Mouse (Mus musculus) forebrain, embryonic 15.5 days (tissue): ENCODE measurements at regions not wholly inside any gene's neighbourhood (a gene's known extent, or its start where the extent isn't known, plus 50 kb on each side); places are given as distances from the start of the nearest gene placed in this dataset.

Experiments
- ATAC-seq: fragments of 200-750 bp; cut with Nextera tagmentation; replicated peaks from 2 replicates; pipeline ENCODE4 v1.8.0; 2017; ENCODE audit warnings: mild to moderate bottlenecking, moderate TSS enrichment, moderate library complexity
- H3K27ac ChIP-seq: fragments of 300-500 bp; sonication (generic); replicated peaks from 2 replicates; pipeline ENCODE4 v1.5.1; 2015; ENCODE audit warnings: mild to moderate bottlenecking, inconsistent platforms
- H3K27me3 ChIP-seq: fragments of 300-500 bp; sonication (generic); 2 replicates; pipeline ENCODE4 v1.6.1; 2015; ENCODE audit warnings: inconsistent platforms
- H3K36me3 ChIP-seq: fragments of 300-500 bp; sonication (generic); 2 replicates; pipeline ENCODE4 v1.6.1; 2015; ENCODE audit warnings: mild to moderate bottlenecking, inconsistent platforms
- H3K4me1 ChIP-seq: fragments of 300-500 bp; sonication (generic); 2 replicates; pipeline ENCODE4 v1.6.1; 2015; ENCODE audit warnings: inconsistent platforms
- H3K4me2 ChIP-seq: fragments of 300-500 bp; sonication (generic); replicated peaks from 2 replicates; pipeline ENCODE4 v1.6.1; 2015; ENCODE audit warnings: mild to moderate bottlenecking, inconsistent platforms
- H3K4me3 ChIP-seq: fragments of 300-500 bp; sonication (generic); 2 replicates; pipeline ENCODE4 v1.5.1; 2015; ENCODE audit warnings: mild to moderate bottlenecking, inconsistent platforms
- H3K9ac ChIP-seq: fragments of 300-500 bp; sonication (generic); replicated peaks from 2 replicates; pipeline ENCODE4 v1.6.1; 2015; ENCODE audit warnings: mild to moderate bottlenecking, inconsistent platforms
- H3K9me3 ChIP-seq: fragments of 300-500 bp; sonication (generic); 2 replicates; pipeline ENCODE4 v1.6.1; 2016; ENCODE audit warnings: inconsistent platforms
- WGBS: fragments of 180-500 bp; shearing (Covaris S2); methylation state at CpG from one replicate; pipeline ENCODE4 v1.1.7; 2015; ENCODE audit warnings: mixed read lengths; 5-methylcytosine and 5-hydroxymethylcytosine counted together

DNA sequence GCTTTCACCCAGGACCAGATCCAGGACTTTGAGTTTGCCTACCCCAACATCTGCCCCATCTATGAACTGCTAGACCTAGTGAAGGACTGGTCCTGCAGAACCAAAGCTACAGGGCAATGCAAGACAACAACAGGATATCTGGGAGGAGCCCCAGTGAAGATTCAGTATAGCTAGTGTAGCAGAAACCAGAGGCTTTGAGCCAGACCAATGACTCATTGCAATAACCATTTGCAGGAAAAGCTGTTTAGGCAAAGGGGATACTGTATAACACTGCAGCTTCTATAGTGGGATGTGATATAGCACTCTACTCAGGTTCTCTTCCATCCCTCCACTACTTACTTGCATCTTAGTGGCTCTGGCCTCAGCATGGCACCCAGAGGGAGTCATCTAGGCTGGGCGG is 123.8 kb upstream of the Egln3 start:
- Histone ChIP-seq H3K4me2 (no peak overlapping the region), H3K9ac (no peak overlapping the region), H3K36me3 (no peaks in the 10 kb centered on the region), H3K27ac (no peak overlapping the region), H3K27me3 (no peaks in the 10 kb centered on the region), H3K9me3 (no peaks in the 10 kb centered on the region), H3K4me1 (no peaks in the 10 kb centered on the region), H3K4me3 (no peak overlapping the region)
- ATAC-seq: no peak
- 80% methylated on average over 1 of the region's 1 CpGs for WGBS

GRCm38 (mm10) chr12:54326571-54326970 is 122.9 kb upstream of the Egln3 start:
- no peak overlapping the region for H3K27ac ChIP-seq
- no peak overlapping the region for H3K9ac ChIP-seq
- no peaks in the 10 kb centered on the region for H3K27me3 ChIP-seq
- H3K36me3 ChIP-seq: no peaks in the 10 kb centered on the region
- H3K4me2 ChIP-seq: no peak overlapping the region
- H3K4me1 ChIP-seq: no peaks in the 10 kb centered on the region
- no peaks in the 10 kb centered on the region for H3K9me3 ChIP-seq
- WGBS: 76% methylated on average over 7 of the region's 7 CpGs
- no peak overlapping the region for H3K4me3 ChIP-seq
- ATAC-seq: no peak

GRCm38 (mm10) chr12:54320533-54320932 is 116.9 kb upstream of the Egln3 start:
- no peak overlapping the region for H3K27ac ChIP-seq
- H3K27me3 ChIP-seq: no peaks in the 10 kb centered on the region
- no peaks in the 10 kb centered on the region for H3K9me3 ChIP-seq
- H3K4me3 ChIP-seq: no peak overlapping the region
- H3K4me1 ChIP-seq: peaks cover 3% of the 10 kb centered on the region; the same call in 1 of the 2 replicates
- no peaks in the 10 kb centered on the region for H3K36me3 ChIP-seq
- no peak overlapping the region for H3K9ac ChIP-seq
- ATAC-seq: no peak
- WGBS: 97% methylated on average over 5 of the region's 5 CpGs
- no peak overlapping the region for H3K4me2 ChIP-seq

DNA sequence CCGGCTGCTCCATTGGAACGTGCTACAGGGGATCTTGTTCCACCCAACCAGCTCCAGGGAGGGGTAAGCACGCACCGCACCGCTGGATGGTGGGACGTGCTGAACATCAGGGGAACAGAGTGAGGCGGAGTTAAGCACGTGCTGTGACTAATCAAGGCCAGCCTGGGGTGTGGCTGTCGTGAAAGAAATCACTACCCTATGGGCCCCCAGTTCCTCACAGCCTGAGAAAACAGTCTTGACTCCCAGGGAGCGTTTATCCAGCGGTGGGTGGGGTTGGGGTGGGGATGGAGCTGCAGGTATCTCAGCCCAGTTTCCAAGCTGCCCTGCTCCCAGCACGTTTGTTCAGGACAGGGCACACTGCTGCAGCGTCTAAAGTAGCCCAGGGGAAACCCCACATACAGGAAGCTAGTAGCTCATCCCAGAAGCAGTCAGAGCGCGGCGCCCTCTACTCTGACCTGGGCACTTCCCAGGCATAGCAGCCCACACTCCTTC is 113.4 kb upstream of the Egln3 start:
- peaks cover 14% of the 10 kb centered on the region for H3K4me1 ChIP-seq
- no peak overlapping the region for H3K27ac ChIP-seq
- no peaks in the 10 kb centered on the region for H3K27me3 ChIP-seq
- WGBS: 6% methylated on average over 16 of the region's 16 CpGs
- H3K9me3 ChIP-seq: no peaks in the 10 kb centered on the region
- H3K4me3 ChIP-seq: no peak overlapping the region
- no peaks in the 10 kb centered on the region for H3K36me3 ChIP-seq
- 0 out of 2 replicates have a peak overlapping the region, but pooled peaks have one; percentile 1 for H3K4me2 ChIP-seq
- 0 out of 2 replicates have a peak, but pooled peaks have one; percentile 38 for ATAC-seq
- no peak overlapping the region for H3K9ac ChIP-seq

- Histone ChIP-seq H3K9ac (no peak overlapping the region), H3K4me2 (no peak overlapping the region), H3K9me3 (no peaks in the 10 kb centered on the region), H3K27ac (no peak overlapping the region), H3K4me3 (no peak overlapping the region), H3K36me3 (no peaks in the 10 kb centered on the region), H3K4me1 (peaks cover 14% of the 10 kb centered on the region), H3K27me3 (no peaks in the 10 kb centered on the region)
- 52% methylated on average over 15 of the region's 15 CpGs for WGBS
- no peak for ATAC-seq
These were observed 112.5 kb upstream of the Egln3 start for GRCm38 (mm10) chr12:54316066-54316567.

DNA sequence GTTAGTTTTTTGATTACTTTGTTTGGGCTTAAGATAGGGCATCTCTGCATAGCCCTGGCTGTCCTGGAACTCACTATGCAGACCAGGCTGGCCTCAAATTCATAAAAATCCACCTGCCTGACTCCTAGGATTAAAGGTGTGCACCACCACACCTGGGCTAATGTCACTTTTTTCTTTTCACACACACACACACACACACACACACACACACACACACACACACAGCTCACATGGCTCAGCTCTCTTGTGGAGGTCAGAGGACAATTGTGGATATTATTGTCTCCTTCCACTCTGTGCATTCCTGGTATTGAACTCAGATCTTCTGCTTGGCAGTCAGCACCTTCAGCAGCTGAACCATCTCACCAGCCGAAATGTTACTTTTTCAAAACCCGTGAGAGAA is 110.5 kb upstream of the Egln3 start:
- no peak overlapping the region for H3K4me3 ChIP-seq
- 67% methylated on average over 2 of the region's 2 CpGs for whole genome bisulfite sequencing
- H3K9me3 ChIP-seq: no peaks in the 10 kb centered on the region
- peaks cover 14% of the 10 kb centered on the region for H3K4me1 ChIP-seq
- H3K36me3 ChIP-seq: no peaks in the 10 kb centered on the region
- H3K9ac ChIP-seq: no peak overlapping the region
- H3K27ac ChIP-seq: no peak overlapping the region
- H3K4me2 ChIP-seq: no peak overlapping the region
- no peaks in the 10 kb centered on the region for H3K27me3 ChIP-seq
- no peak for ATAC-seq

DNA sequence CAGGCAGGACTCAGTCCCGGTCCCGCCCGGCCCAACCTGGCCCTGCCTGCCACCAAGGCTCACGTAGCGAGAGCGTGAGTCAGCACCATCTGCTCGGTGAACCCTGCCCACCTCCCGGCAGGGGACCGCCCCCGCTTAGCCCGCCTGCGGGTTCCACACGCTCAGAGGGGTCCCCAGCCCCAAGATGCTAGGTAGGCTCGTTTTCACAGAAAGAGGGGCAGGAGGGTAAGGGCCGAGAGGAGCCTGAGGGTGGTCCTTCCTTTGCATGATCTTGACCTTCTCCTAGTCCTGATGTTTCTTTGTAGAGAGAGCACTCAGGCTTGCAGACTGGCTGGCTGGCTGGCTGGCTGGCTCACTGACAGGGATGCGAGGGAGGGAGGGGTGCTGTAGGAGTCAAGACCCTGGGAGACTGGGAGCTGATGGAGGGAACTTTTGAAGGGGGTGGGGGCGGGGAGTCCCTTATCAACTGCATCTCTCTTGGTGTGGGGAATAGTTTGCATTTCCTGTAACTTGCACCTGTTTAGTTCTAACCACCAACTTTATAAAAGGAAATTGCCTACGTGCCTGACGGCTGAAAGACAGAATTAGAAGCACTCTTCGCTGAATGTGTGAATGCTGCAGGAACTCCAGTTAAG is 109.7 kb upstream of the Egln3 start:
- H3K4me2 ChIP-seq: peak overlapping the region; percentile 70
- peaks cover 14% of the 10 kb centered on the region for H3K4me1 ChIP-seq
- peak overlapping the region; percentile 34 for H3K4me3 ChIP-seq
- no peak overlapping the region for H3K27ac ChIP-seq
- H3K9ac ChIP-seq: peak overlapping the region; percentile 38
- under 1% methylated on average over 20 of the region's 20 CpGs for WGBS
- ATAC-seq: peak; percentile 81
- H3K36me3 ChIP-seq: no peaks in the 10 kb centered on the region
- H3K9me3 ChIP-seq: no peaks in the 10 kb centered on the region
- H3K27me3 ChIP-seq: no peaks in the 10 kb centered on the region

GRCm38 (mm10) chr12:54312522-54313210 is 109.0 kb upstream of the Egln3 start:
- H3K4me1 ChIP-seq: peaks cover 14% of the 10 kb centered on the region
- no peaks in the 10 kb centered on the region for H3K9me3 ChIP-seq
- ATAC-seq: peak; percentile 17
- H3K9ac ChIP-seq: peak overlapping the region; percentile 38
- H3K27ac ChIP-seq: no peak overlapping the region
- H3K4me3 ChIP-seq: peak overlapping the region; percentile 34
- no peaks in the 10 kb centered on the region for H3K36me3 ChIP-seq
- 21% methylated on average over 14 of the region's 14 CpGs for WGBS
- peak overlapping the region; percentile 70 for H3K4me2 ChIP-seq
- H3K27me3 ChIP-seq: no peaks in the 10 kb centered on the region

DNA sequence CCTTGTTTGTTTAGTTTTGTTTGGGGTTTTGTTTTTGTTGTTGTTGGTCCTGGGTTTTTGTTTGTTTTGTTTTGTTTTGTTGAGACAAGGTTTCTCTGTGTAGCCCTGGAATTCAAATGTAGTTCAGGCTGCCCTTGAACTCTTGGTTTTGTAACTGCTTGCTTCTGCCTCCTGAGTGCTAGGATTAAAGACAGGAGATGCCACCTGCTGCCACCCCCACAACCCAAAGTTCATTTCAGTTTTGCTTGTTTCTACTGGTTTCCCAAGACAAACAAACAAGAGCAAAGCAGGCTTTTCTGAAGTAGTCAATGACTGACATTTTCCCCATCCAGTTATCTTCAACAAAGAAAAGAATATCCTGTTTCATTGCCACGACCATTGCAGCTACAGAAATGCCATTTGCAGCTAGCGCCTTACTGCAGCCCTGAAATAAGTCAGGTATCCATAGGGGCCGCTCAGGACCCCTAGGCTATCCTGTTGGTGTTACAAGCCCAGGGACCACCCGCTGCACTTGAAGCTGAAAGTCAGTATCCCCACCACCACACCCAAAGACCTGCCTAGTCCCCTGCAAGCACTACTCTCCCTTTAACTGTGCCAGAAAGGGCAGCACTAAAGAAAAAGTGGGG is 108.3 kb upstream of the Egln3 start:
- Histone ChIP-seq H3K9ac (no peak overlapping the region), H3K27ac (no peak overlapping the region), H3K4me2 (no peak overlapping the region), H3K9me3 (no peaks in the 10 kb centered on the region), H3K36me3 (no peaks in the 10 kb centered on the region), H3K4me1 (peaks cover 14% of the 10 kb centered on the region), H3K4me3 (no peak overlapping the region), H3K27me3 (no peaks in the 10 kb centered on the region)
- no peak for ATAC-seq
- WGBS: 57% methylated on average over 4 of the region's 4 CpGs

DNA sequence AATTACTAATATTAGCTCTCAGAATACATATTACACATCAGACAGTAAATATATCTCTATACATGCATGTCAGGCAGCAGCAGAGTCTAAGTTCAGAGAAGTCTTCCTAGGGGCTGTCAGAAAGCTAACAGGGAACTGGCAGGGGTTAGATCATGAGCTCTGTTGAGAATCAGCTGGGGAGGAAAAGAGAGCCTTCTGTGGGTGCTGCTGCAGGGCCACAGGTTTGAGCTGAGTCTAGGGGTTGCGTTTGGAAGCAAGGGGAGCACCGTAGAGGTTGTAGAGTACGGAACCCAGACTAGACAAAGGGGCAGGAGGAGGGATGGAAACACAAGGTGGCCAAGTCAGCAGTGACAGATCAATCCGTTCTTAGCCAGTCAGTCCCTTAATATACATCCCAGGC is 106.2 kb upstream of the Egln3 start:
- H3K9ac ChIP-seq: no peak overlapping the region
- no peak for ATAC-seq
- H3K27me3 ChIP-seq: no peaks in the 10 kb centered on the region
- no peak overlapping the region for H3K4me3 ChIP-seq
- H3K9me3 ChIP-seq: no peaks in the 10 kb centered on the region
- H3K36me3 ChIP-seq: no peaks in the 10 kb centered on the region
- no peak overlapping the region for H3K4me2 ChIP-seq
- H3K4me1 ChIP-seq: peaks cover 11% of the 10 kb centered on the region
- H3K27ac ChIP-seq: no peak overlapping the region
- 87% methylated on average over 4 of the region's 4 CpGs for WGBS

DNA sequence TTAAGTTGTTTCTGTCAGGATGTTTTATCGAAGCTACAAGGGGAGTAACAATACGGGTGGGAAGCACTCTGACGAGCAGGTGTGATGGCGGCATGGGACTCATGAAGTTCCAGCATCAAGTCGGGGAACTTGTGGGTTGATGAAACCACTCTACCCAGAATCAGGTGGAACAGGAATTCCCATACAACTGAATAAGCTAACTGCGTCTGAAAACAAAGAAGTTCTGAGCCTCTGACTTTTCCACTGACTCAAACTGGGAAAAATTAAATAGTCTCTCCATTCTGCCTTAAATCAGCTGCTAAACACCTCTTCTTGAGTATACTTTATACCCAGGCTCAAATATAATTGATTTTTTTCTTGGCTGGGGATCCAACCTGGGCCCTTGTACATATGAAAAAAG is 105.6 kb upstream of the Egln3 start:
- Histone ChIP-seq H3K9me3 (no peaks in the 10 kb centered on the region), H3K4me2 (no peak overlapping the region), H3K27me3 (no peaks in the 10 kb centered on the region), H3K27ac (no peak overlapping the region), H3K4me3 (no peak overlapping the region), H3K9ac (no peak overlapping the region), H3K4me1 (peaks cover 11% of the 10 kb centered on the region), H3K36me3 (no peaks in the 10 kb centered on the region)
- ATAC-seq: no peak
- 91% methylated on average over 6 of the region's 6 CpGs for WGBS

DNA sequence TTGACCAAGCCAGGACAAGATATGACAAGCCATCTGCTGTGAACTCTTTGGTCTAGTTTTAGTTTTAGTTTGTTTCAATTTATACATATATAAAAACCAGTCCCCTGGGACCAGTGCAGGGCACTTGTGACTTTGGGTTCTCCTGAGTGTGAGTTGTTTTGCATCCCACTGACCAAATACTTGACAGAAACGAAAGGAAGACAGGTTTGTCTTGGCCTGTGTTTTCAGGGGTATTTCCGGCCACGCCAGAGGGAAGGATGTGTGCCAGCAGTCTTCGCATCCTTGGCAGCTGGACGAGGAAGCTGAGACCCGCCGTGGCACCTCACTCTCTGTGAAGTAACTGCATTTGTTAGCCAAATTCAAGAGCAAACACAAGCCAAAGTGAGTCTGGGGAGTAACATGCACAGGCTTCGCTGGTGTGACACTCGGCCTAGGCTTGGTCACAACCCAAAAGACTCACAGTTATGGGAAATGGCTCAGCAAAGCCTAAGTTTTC is 101.5 kb upstream of the Egln3 start:
- Histone ChIP-seq H3K4me1 (no peaks in the 10 kb centered on the region), H3K4me2 (no peak overlapping the region), H3K27me3 (no peaks in the 10 kb centered on the region), H3K9ac (no peak overlapping the region), H3K27ac (no peak overlapping the region), H3K4me3 (no peak overlapping the region), H3K36me3 (no peaks in the 10 kb centered on the region), H3K9me3 (no peaks in the 10 kb centered on the region)
- ATAC-seq: no peak
- WGBS: 81% methylated on average over 9 of the region's 9 CpGs
